Mouse (Mus musculus): ENCODE data around the gene Cacna2d2.

Cacna2d2 gene

GRCm38 (mm10) chr9:107399491-107399971 lies at the start of gene Cacna2d2:
Gene Cacna2d2, plus strand, starts transcription at chr9:107399612.
- peak; percentile 67 for DNase-seq (ENCODE audit: low spot score)

GRCm38 (mm10) chr9:107354826-107355225 lies 44.6 kb upstream of the Cacna2d2 start:
- no peak for DNase-seq (ENCODE audit: low spot score)

- DNase-seq (ENCODE audit: low spot score): peak; percentile 83
Measured at GRCm38 (mm10) chr9:107355870-107356765, 43.3 kb upstream of the Cacna2d2 start.

GRCm38 (mm10) chr9:107357651-107358050 lies 41.8 kb upstream of the Cacna2d2 start:
- peak; percentile 94 for DNase-seq (ENCODE audit: low spot score)

DNA sequence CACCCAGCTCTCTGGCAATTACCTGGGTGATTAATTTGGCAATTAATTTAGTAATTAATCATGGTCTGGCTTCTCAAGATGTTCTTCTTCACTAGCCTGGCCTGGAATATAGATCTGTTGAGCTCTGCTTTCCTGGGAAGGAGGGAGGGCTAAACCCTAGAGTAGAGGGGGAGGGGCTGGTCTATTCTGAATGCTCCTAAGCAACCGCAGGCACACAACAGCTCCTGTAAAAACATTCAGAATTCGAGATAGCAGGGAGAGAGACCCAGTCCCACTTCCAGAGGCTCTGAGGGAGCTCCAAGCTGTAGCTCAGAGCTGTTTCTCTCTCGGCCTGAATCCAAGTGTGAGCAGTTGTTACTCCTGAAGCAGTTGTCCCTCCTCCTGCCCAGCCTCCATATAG lies 38.4 kb upstream of the Cacna2d2 start:
- DNase-seq (ENCODE audit: low spot score): no peak

- DNase-seq (ENCODE audit: low spot score): peak; percentile 89
Measured at GRCm38 (mm10) chr9:107366644-107367043, 32.8 kb upstream of the Cacna2d2 start.

DNA sequence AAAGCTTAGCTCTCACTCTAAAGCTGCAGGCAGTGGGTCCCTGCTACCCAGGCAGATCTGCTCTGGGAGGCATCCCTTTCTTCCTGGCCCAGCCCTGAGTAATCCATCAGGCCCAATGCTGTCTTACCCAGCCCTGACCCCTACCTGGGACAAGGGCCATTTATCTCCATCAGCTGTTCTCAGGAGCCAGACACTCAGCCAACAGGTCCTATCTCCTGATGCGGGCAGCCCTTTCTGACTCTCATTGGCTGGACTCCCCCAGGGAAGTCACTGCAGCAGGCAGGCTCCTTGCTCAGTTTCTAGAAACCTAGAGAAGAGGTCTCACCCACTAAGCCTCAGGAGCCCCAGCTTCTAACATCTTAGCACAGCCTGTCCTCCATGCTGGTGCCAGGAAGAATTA lies 31.1 kb upstream of the Cacna2d2 start:
- DNase-seq (ENCODE audit: low spot score): no peak

- DNase-seq (ENCODE audit: low spot score): no peak
Measured at GRCm38 (mm10) chr9:107369270-107370105, 29.9 kb upstream of the Cacna2d2 start.

DNA sequence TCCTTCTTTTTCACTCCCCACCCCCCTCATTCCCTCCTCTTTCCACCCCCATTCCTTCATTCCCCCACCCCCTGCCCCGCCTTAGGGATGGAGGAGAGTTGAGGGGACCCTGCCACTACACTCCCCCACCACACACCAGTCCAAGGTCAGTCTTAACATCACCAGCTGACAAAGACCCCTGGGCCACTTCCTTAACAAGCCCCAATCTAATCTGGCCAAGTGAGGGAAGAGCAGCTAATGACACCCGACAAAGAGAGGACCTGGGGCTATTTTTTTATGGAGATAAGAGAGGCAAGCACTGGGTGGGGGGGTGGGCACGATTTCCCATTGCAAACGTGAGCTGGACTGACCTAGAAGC lies 29.3 kb upstream of the Cacna2d2 start:
- no peak for DNase-seq (ENCODE audit: low spot score)

GRCm38 (mm10) chr9:107372441-107372840 lies 27.0 kb upstream of the Cacna2d2 start:
- DNase-seq (ENCODE audit: low spot score): no peak

GRCm38 (mm10) chr9:107374623-107375022 lies 24.8 kb upstream of the Cacna2d2 start:
- peak; percentile 78 for DNase-seq (ENCODE audit: low spot score)

- no peak for DNase-seq (ENCODE audit: low spot score)
Measured at GRCm38 (mm10) chr9:107375451-107375850, 24.0 kb upstream of the Cacna2d2 start.

DNA sequence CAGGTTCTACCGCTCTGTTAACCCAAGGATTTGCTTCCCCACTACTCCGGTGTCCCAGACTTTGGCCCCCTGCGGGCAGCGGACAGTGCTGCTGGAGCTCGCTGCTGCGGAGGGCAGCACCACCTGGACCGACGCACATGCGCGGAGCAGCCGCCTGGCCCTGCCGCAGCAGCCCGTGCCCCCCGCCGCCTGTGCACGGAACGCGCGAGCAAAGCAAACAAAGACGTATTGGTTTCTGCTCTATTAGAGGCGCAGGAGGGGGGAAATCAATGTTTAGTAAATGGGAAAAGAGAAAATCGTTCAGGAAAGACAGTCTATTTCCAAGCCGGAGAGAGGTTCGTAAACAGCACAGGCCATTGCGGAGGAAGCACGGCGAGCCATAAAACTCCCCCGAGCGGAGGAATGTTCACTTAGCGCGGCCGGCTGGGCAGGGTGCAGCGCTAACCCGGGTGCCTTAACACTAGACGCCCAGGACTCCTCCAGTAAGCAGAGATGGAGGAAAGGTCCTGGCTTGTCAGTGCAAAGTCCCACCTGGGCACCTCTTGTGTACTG lies 21.4 kb upstream of the Cacna2d2 start:
- DNase-seq (ENCODE audit: low spot score): peak; percentile 66

GRCm38 (mm10) chr9:107381723-107382122 lies 17.7 kb upstream of the Cacna2d2 start:
- DNase-seq (ENCODE audit: low spot score): peak; percentile 68

- no peak for DNase-seq (ENCODE audit: low spot score)
Measured at GRCm38 (mm10) chr9:107384396-107384795, 15.0 kb upstream of the Cacna2d2 start.

GRCm38 (mm10) chr9:107386722-107387121 lies 12.7 kb upstream of the Cacna2d2 start:
- no peak for DNase-seq (ENCODE audit: low spot score)

DNA sequence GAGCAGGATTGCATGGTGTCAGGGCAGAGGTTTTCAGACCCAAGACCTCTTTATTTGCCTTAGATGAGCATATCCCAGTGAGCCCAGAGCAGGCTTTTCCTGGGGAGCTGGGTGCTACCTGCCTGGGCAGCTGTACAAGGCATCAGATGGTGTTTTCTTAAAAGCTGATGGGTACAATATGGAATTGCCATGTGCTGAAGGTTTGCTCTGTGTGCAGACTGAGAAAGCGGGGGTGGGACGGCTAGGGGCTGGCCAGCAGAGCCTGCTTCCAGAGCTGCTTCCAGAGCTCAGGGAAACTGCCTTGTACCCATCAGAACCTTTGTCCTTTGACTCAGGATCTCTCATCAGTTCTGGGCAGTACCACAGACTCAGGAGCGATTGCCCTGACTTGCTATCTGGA lies 11.7 kb upstream of the Cacna2d2 start:
- no peak for DNase-seq (ENCODE audit: low spot score)

DNA sequence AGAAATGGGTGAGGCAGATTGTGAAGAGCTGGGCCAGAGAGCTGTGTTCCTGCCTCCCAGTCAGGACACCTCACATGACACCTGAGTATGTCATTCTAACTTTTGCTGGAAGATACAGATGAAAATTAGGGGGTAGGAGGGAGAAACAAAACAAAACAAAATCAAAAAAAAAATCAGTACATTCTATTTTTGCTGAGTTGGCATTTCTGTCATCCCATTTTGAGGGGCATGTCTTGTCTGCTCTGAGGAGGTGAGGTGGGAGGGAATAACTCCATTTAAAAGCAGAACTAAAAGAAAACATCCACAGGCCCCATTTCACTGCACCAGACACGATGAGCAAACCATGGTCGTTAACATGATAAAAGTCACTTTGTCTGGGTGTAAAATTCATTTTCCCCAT lies 11.1 kb upstream of the Cacna2d2 start:
- DNase-seq (ENCODE audit: low spot score): no peak

- DNase-seq (ENCODE audit: low spot score): peak; percentile 52
Measured at GRCm38 (mm10) chr9:107396397-107396796, 3.0 kb upstream of the Cacna2d2 start.

DNA sequence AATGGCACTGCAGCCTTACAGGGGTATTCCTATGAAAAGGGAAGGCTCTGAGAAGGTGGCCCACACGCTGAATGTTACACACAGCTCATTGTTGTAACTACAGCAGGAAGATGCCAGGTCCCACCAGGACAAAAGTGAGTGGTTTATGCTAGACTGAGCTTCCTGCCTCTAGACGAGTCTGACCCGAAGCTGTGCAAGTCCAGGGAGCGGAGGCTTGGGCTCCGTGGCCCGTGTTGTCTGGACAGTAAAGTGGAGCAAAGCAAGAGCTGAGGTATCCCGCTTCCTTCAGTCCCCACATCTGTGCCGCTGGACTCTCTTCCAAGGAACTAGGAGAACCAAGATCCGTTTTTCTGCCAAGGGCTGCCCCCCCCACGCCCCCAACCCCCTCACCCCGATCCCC lies 444 bp upstream of the Cacna2d2 start:
- no peak for DNase-seq (ENCODE audit: low spot score)

DNA sequence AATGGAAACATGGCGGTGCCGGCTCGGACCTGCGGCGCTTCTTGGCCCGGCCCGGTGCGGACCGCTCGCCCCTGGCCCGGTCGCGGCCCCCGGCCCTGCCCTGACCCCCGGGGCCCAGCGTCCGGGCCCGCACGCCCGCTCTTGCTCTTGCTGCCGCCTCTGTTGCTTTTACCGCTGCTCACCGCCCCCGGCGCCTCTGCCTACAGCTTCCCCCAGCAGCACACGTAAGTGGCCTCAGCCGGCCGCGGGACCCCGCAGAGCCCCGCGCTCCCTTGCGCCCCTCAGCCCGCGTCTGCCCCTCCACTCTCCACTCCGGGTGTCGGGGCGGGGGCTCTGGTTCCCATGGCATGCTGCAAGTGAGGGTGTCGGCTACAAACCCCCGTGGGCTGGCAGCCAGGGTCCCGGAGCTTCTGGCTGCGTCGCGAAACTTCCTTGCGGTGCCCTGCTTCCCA lies 674 bp downstream of the Cacna2d2 start:
- no peak for DNase-seq (ENCODE audit: low spot score)

GRCm38 (mm10) chr9:107400666-107401285 lies 1.4 kb downstream of the Cacna2d2 start:
- DNase-seq (ENCODE audit: low spot score): no peak
